Mouse (Mus musculus) G1E (cell line): ENCODE measurements at regions not wholly inside any gene's neighbourhood (a gene's known extent, or its start where the extent isn't known, plus 50 kb on each side); places are given as distances from the start of the nearest gene placed in this dataset.

Source experiments
- CTCF ChIP-seq: IDR thresholded peaks from 2 replicates; pipeline ENCODE4 v1.5.1; 2012; ENCODE audit warnings: low read depth, low read length, inconsistent platforms, mixed read lengths
- GATA1 ChIP-seq: IDR thresholded peaks from 2 replicates; pipeline ENCODE4 v1.6.1; 2012; ENCODE audit warnings: borderline replicate concordance, low read length, inconsistent platforms, mixed read lengths
- POLR2AphosphoS5 ChIP-seq: IDR thresholded peaks from 2 replicates; pipeline ENCODE4 v1.6.1; 2012; ENCODE audit warnings: low read depth, low read length, inconsistent platforms; ENCODE audit not compliant: insufficient replicate concordance
- TAL1 ChIP-seq: conservative IDR thresholded peaks from 2 replicates; pipeline ENCODE4 v1.6.1; 2012; ENCODE audit warnings: low read depth, low read length, inconsistent platforms, mixed read lengths

GRCm38 (mm10) chr6:68631787-68632186, 1096.2 kb upstream of the Tacstd2 start:
- TF ChIP-seq CTCF (no peak), GATA1 (no peak), TAL1 (no peak), POLR2AphosphoS5 (no peak)
